Mouse (Mus musculus) small intestine, adult 2 months (tissue): Measurements from ENCODE around the gene Iqcd.

Experiments used
- CTCF ChIP-seq: fragments of 200-500 bp; IDR thresholded peaks from 2 replicates; pipeline ENCODE4 v1.5.1; 2012; ENCODE audit warnings: low read depth, mild to moderate bottlenecking, control low read depth, inconsistent platforms, low read length, moderate library complexity, mixed read lengths; ENCODE audit not compliant: insufficient replicate concordance, insufficient read length; ENCODE audit errors: extremely low read depth
- POLR2A ChIP-seq: fragments of 200-500 bp; IDR thresholded peaks from 2 replicates; pipeline ENCODE4 v1.6.1; 2012; ENCODE audit warnings: low read depth, mild to moderate bottlenecking, control low read depth, inconsistent platforms, low read length, moderate library complexity

DNA sequence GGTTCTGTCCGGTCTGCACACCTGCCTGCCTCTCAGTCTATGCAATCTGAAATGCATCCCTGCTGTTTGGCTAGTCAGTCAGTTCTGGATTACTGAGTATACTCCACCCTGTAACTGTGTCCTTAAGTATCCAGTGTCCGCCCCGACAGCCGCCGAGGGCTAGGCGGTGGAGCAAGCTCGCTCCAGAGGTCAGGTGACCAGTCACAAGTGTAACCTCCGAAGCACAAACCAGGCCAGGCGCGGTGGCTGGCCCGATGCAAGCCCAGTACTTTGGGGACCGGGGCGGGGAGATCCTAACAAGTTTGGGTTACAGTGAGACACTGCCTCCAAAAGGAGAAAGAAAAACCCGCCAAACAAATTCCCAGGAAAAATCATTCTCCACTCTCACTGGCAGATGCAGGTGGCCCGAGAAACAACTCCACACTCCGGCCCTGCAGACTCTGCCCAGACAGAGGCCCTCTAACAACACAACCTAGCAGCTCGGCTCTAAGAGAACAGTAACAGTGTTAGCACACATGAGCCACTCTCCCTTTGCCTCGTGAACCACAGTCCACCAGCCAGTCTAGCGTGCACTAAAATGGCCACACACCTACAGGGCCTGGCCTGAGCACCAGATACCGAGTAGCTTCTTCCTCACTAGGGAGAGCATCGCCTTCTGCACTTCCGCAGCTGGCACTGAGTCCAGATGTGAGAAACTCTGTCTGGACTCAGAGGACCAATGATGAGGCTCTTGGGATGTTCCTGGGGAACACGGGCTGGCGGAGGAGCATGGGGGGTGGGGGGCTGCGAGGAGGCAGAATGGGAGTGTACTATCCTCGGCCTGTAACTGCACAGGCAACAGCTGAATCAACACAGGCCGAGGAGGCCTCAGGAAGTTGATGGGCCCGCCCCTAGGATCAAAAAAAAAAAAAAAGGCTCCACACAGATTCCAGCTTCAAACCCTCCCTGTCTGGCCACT is 25.6 kb upstream of the Iqcd start:
- TF ChIP-seq CTCF (no peak), POLR2A (no peak)
